Mouse (Mus musculus): ENCODE measurements around the gene Slc22a18. TPM values are rescaled to one million over a fixed set of nuclear protein-coding genes. Genes with fewer than 3 reads are reported as not detected.

Gene Slc22a18
- total RNA-seq (2015; ENCODE audit: low replicate concordance) (not detected in 2 replicates), total RNA-seq (2017; ENCODE audit: low replicate concordance) (not detected in 2 replicates)

DNA sequence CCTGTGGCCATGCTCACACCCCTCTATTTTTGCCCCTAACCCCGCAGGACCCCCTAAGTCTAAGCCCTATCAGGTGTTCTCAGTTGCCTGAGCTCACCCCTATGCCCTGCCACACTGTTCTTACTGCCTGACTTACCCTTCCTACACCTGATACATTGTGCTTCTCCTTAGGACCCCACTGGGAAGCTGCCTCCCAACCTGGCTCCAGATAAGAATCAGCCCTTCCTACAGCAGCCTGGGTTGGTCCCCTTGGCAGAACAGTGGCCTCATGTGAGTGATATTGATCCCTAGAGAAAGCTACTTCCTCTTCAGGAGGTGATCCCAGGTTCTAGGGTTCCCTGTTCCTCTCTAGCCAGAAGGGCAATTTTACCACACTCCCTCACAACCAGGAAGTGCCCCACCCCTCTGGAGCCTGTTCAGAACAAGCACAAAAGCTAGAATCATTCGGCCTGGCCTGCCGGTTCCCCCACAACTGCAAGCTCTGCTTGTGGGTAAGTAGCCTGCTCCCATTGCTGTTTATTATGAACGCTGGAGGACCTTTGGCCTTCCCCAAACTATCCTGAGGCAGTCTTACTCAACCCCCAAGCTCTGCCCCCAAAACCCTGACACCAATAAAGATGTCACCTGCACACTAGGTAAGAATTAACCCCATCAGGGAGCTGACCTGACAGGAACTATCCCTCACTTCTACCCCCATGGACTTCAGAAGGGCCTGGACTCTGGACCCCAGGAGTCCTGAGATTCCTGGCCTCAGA lies at the start of gene Slc22a18:
TSS of gene Slc22a18 (plus strand) at position 390 of the 755 bp plus-strand sequence.
- no peak for ATAC-seq (replicated peaks; ENCODE audit: low FRiP score, poor library complexity, severe bottlenecking)

GRCm38 (mm10) chr7:143428142-143428813 lies 45.3 kb upstream of the Slc22a18 start:
- no peak for ATAC-seq (replicated peaks; ENCODE audit: low FRiP score, poor library complexity, severe bottlenecking)

DNA sequence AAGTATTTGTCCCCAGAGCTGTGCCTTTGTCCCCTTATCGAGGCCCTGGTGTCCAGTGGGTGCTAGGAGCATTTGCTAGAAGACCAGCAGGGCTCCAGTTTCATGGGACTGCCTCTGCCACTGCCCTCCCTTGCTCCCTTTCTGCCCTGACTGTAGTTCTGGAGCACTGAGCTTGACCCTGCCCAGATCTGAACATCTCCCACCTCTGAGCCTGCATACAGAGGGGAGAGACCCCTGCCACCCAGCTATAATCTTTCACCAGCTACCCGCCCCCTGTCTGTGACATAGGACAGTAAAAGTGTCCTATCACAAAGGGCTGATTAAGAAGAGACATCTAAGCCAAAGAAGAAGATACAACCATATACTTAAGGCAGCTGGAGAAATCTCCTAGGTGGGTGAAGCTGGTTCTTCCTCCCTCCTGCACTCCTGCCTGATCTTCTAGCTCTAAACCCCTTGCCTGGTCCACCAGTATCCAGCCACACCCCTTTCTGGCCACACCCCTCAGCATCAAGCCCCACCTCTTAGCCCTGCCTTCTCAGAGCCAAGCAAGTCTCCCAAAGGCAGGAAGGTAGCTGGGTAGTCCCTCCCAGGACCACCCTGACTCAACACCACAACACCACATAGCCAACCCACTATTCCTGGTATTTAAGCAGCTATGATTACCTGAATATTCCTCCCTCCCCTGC lies 44.6 kb upstream of the Slc22a18 start:
- no peak for ATAC-seq (replicated peaks; ENCODE audit: low FRiP score, poor library complexity, severe bottlenecking)

DNA sequence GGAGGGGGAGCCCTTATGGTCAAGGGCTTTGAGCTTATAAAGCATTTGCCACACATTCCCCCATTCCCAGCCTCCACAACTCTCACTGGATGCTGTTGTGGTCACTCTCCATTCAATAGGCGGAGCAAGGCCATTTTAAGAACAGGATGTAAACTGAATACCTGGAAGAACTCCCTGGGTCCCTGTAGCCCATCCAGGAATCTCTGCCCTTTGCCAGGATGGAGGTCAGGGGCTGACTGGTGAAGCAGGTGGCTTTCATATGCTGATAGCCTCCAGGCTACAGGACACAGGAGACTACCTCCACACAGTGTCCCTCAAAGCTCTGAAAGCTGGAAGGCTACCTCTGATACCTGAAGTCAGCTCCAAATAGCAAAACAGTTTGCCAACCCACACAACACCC lies 40.9 kb upstream of the Slc22a18 start:
- ATAC-seq (replicated peaks; ENCODE audit: low FRiP score, poor library complexity, severe bottlenecking): no peak

GRCm38 (mm10) chr7:143433331-143433730 lies 40.2 kb upstream of the Slc22a18 start:
- ATAC-seq (replicated peaks; ENCODE audit: low FRiP score, poor library complexity, severe bottlenecking): no peak

DNA sequence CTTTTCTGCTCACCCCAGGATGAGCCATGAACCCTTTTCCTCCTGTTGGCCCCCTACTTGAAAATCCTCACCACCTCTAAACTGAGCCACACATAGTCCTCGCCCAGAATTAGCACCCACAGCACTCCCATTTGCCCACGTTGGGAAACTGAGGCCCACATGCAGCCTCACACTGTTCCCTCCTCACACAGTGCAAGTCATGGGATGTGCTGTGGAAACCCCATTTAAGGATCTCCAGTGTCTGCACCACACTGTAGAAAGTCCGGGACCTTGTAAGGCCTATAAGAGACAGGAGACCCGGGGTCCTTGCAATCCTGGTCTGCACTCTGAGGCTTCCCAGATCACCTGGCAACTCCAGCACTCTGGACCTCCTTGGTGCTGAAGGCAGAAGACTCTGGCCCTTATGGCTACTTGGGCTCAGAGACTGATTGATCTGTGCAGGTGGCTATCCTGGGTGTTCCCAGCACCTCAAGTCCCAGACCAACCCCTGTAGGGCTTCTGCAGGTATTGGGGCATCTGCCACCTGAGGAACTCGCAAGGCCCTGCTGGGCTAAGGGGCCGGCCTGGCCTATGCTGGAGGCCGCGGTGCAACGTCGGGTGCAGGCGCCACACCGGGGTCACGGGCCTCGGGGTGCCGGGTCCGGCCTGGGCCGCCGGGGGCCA lies 36.2 kb upstream of the Slc22a18 start:
- ATAC-seq (replicated peaks; ENCODE audit: low FRiP score, poor library complexity, severe bottlenecking): no peak

DNA sequence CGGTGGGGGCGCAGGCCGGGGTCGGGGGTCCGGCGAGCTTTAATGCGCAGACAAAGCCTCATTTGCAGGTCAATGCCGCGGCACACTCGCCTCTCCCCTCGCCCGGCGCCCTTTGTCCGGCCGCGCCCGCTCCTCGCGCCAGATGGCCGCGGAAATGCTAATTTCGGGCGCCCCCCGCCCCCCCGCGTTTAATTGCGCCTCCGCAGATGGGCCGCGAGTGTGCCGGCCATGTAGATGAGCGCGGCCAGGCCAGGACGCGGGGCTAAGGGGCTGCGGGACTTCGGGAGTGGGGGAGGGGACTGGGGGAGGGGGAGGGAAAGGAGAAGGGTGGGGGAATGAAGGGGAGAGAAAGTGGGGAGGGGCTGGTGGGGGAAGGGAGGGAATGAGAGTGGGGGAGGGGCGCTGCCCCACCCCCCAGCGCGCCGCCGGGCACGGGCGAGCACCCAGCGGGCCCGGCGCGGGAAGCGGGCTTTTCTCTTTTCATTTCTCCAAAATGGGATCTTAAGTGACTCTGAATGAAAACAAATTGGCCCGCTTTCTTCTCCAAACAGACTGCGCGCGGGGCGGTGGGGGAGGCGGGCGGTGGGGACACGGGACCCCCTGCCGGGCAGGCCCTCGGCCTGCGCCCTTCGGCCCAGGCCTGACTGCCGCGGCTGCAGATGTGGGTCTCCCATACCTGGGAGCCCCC lies 35.5 kb upstream of the Slc22a18 start:
- ATAC-seq (replicated peaks; ENCODE audit: low FRiP score, poor library complexity, severe bottlenecking): no peak

DNA sequence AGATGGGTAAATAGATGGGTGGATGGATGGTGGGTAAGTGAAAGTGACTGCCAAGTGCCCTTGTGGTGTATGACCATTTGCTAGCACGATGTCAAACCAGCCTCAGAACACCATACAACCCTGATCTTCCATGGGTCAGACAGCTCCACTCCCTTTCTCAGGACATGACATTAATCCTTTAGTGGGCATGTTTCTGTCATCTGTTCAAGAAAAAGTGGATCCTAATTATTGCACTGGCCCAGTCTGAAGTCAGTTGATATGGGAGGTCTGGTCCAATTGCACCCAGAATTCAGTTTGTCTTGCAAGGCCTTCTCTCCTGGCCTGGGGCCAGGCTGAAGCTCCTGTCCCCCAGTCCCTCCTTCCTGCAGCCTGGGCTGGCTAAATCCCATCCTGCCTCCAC lies 34.6 kb upstream of the Slc22a18 start:
- ATAC-seq (replicated peaks; ENCODE audit: low FRiP score, poor library complexity, severe bottlenecking): no peak

GRCm38 (mm10) chr7:143444580-143444954 lies 29.0 kb upstream of the Slc22a18 start:
- no peak for ATAC-seq (replicated peaks; ENCODE audit: low FRiP score, poor library complexity, severe bottlenecking)

DNA sequence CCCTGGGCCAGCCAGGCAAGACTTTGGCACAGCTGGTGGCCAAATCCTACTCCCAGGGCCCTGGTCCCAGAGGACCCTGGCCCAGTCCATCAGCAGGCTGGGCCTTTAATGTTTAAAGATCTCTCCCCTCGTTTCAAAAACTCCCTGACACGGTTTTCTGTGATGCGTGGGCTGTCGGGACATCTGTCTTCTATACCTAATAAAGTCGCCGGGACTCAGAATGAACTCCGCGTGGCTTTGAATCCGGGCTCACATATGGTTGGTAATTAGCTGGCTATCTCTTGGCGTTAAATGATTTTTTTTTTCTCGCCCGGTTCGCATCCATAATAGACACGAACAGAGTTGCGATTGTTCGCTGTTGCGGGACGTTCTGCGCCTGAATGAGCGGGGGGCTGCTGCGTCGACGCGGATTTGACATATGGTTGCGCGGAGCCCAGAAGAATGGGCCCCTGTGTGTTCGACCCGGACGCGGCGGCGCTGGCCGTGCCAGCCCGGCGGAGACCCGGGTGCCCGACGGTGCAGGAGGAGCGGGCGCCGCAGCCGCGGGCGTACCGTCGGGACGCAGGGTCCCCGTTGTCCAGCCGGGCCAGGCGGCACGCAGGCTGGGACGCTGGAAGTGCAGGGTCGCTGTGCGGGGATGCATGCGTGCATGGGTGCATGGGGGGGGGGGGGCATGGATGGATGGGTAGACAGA lies 28.4 kb upstream of the Slc22a18 start:
- ATAC-seq (replicated peaks; ENCODE audit: low FRiP score, poor library complexity, severe bottlenecking): no peak

DNA sequence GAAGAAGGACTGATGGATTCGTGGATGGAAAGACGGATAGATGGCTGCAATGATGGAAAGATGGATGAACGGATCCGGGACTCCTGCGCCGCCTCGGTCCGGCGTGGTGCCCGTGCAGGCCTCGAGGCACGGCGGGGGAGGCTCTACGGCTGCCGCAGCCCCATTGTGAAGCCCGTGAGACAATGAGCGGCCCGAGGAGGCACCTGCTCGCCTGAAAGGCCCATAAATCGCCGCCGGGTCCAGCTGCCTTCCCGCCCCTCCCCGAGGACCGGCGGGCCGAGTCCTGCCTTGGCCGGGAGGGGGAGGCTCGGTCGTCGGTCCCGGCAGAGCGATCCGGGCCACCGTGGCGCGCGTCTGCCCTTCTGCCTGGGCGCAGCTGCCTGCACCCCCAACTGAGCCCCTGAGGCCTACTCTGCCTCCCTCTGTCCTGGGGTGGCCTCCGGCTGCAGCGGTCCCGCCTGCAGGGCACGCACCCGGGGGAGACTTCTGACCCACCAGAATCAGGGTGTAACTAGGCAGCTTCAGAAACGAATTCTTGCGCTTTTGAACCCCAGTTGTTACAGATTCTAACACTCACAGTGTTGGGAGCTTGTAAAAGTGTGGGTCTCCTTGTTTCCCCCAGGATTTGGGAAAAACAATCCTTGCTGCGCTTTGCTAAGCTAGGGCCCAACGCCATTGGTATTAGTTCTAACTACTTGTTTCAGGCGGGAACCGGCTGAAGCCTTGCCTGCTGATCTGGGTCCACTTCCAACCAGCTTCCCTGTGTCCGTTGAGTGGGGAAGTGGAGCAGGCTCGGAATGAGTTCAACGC lies 27.7 kb upstream of the Slc22a18 start:
- no peak for ATAC-seq (replicated peaks; ENCODE audit: low FRiP score, poor library complexity, severe bottlenecking)

DNA sequence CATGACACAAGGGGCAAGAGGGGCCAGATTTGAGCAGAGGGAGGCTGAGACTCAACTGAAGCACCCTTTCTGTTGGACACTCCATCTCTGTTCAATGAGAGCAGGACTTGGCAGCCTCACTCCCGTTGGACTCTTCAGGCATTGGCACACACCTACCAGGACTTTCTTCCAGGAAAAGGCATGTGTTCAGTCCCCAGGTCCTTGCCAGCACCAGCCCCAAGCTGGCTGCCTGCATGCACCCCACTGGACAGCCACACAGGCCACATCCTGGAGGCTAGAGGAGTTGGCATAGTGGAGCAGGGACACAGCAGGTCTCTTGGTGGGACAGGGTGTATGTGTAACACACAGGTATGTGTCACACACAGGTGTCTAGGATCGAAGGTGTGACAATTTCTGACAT lies 26.4 kb upstream of the Slc22a18 start:
- no peak for ATAC-seq (replicated peaks; ENCODE audit: low FRiP score, poor library complexity, severe bottlenecking)

DNA sequence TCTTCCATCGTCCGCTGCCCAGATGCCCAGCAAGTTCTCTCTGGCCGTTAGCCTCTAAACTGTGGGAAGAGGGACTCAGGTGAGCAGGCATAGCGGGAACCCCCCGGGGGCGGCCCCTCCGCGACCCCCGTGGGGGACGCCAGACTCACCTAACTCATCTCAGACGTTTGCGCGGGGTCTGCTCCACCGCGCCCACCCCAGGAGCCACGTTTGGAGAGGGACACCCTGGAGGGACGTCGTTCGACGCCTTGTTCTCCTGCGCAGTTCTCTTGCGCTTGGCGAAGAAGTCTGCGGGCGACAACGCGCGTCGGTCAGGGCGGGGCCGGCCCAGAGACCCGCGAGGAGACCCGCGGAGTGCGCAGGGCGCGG lies 14.6 kb upstream of the Slc22a18 start:
- ATAC-seq (replicated peaks; ENCODE audit: low FRiP score, poor library complexity, severe bottlenecking): no peak

DNA sequence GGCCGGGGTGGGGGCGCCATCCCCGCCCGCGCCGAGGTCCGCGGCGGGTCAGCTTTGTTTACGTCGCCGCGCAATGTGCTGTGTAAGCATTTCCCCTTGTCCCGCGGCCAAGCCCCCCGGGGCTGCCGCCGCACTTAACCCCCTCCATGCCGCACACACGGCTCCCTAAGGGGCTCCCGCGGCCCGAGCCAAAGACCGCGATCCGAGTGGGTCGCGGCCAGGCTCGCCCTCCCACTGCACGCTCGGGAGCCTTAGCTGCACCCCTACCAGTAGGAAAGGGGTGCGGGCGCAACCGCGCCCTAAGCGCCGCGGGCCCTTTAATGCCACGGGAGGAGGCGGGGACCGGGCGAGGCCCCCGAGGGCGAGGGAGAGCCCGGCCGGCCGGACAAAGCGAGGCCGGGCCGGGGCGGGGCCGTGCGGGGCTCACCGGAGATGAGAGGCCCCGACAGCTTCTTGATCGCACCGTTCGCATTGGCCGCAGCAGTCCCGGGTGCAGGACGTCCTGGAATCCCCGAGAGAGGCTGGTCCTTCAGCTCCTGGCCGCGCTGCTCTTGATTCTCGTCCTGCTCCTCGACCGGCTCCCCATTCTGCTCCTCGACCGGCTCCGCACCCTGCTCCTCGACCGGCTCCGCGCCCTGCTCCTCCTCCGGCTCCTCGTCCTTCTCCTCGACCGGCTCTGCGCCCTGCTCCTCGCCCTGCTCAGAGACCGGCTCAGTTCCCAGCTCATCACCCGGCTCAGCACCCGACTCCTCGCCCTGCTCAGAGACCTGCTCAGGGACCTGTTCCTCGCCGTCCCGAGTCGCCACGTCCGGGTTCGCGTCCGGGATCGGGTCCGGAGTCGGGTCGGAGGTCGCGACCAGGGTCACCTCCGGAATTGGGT lies 14.0 kb upstream of the Slc22a18 start:
- no peak for ATAC-seq (replicated peaks; ENCODE audit: low FRiP score, poor library complexity, severe bottlenecking)

DNA sequence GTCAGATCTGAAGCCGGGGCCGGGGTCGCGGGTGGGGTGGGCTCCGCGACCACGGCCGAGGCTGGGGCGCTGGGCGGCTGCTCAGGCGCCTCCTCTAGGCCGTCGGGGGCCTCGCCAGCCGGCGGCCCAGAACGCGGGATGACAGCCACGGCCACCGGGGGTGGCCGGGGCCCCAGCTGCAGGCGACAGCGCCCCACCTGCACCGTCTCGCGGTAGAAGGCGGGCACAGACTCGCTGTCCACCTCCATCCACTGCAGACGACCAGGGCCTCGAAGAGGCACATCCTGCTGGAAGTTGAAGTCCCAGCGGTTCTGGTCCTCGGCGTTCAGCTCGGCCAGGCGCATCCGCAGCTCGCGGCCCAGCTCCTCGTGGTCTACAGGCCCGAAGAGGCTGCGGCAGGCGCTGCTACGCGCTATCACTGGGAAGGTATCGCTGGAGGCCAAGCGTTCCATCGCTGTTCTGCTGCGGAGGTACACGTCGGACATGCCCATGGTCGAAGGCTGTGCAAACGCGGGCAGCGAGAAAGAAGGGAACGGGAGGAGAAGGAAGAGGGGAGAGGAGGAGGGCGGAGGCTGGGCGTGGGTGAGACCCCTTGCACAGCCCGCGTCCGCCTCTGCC lies 13.2 kb upstream of the Slc22a18 start:
- ATAC-seq (replicated peaks; ENCODE audit: low FRiP score, poor library complexity, severe bottlenecking): 0 out of 2 replicates have a peak, but pooled peaks have one; percentile 4

- ATAC-seq (replicated peaks; ENCODE audit: low FRiP score, poor library complexity, severe bottlenecking): peak; percentile 84
Observed at GRCm38 (mm10) chr7:143460874-143461273, 12.7 kb upstream of the Slc22a18 start, which contains the start of gene Cdkn1c. Gene Cdkn1c, minus strand, starts transcription at chr7:143461050.

DNA sequence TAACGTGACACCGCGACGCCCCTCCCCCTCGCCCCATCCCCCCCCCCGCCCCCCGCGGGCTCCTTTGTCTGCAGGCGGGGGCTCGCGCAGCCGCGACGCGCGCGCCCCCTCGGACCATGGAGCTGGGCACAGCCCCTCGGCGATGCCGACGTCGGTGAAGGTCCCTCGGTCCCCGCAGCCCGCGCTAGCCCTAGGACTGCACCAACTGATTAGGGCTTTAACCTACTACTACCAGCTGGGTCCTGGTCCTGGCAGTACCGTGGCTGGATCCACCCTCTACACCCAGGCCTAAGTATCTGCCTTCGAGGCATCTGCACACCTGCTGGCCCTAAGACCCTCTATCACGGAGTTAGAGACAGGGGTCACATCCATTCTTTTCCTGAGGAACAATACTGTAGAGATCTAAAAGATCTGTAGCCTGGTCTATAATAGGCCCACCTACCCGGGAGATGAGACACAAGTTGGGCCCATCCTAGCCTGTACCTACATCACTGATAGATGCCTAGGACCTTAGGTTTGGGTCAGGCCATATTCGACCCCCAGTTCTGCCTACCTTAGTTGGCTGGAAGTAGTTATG lies 12.2 kb upstream of the Slc22a18 start:
- no peak for ATAC-seq (replicated peaks; ENCODE audit: low FRiP score, poor library complexity, severe bottlenecking)
